Mouse (Mus musculus) frontal cortex, postnatal 25 days (tissue): ENCODE results near the gene Zfp423.

Experiments used
- DNase-seq, 2 experiments: peaks; one replicate each; pipeline ENCODE4 v3.0.0; 2022; ENCODE audit warnings: low spot score in 2 of 2

Zfp423 gene

GRCm38 (mm10) chr8:87959320-87959920 is at the start of gene Zfp423:
Gene Zfp423, minus strand, starts transcription at chr8:87959595.
- no peak for DNase-seq

- DNase-seq: no peak
These were observed 47.4 kb upstream of the Zfp423 start for GRCm38 (mm10) chr8:88006811-88007210.

GRCm38 (mm10) chr8:87984778-87985177 is 25.4 kb upstream of the Zfp423 start:
- no peak for DNase-seq

GRCm38 (mm10) chr8:87984032-87984431 is 24.6 kb upstream of the Zfp423 start:
- DNase-seq: no peak

GRCm38 (mm10) chr8:87982936-87983335 is 23.5 kb upstream of the Zfp423 start:
- DNase-seq: no peak

GRCm38 (mm10) chr8:87975466-87975809 is 16.0 kb upstream of the Zfp423 start:
- DNase-seq: no peak

- no peak for DNase-seq
These were observed 15.5 kb upstream of the Zfp423 start for GRCm38 (mm10) chr8:87974759-87975465.

- DNase-seq: no peak
These were observed 14.8 kb upstream of the Zfp423 start for GRCm38 (mm10) chr8:87974122-87974758.

- no peak for DNase-seq
These were observed 8.6 kb upstream of the Zfp423 start for GRCm38 (mm10) chr8:87967866-87968620.

GRCm38 (mm10) chr8:87967057-87967820 is 7.8 kb upstream of the Zfp423 start:
- no peak for DNase-seq

GRCm38 (mm10) chr8:87962514-87963225 is 3.3 kb upstream of the Zfp423 start:
- DNase-seq: no peak

- no peak for DNase-seq
These were observed 2.5 kb upstream of the Zfp423 start for GRCm38 (mm10) chr8:87961680-87962513.

GRCm38 (mm10) chr8:87961108-87961507 is 1.7 kb upstream of the Zfp423 start:
- DNase-seq: no peak

GRCm38 (mm10) chr8:87960061-87960749 is 810 bp upstream of the Zfp423 start:
- DNase-seq: peak; percentile 57 to 68

- DNase-seq: peak in 1 of 2 experiments; percentile 20
These were observed 710 bp downstream of the Zfp423 start for GRCm38 (mm10) chr8:87958451-87959319.

GRCm38 (mm10) chr8:87957871-87958450 is 1.4 kb downstream of the Zfp423 start:
- DNase-seq: no peak

- DNase-seq: no peak
These were observed 3.4 kb downstream of the Zfp423 start for GRCm38 (mm10) chr8:87956001-87956400.

GRCm38 (mm10) chr8:87953473-87953872 is 5.9 kb downstream of the Zfp423 start:
- DNase-seq: no peak
